Mouse (Mus musculus) lung, embryonic 16.5 days (tissue): Measurements from ENCODE around the gene Drc1. TPM values are rescaled to one million over a fixed set of nuclear protein-coding genes. Genes with fewer than 3 reads are reported as not detected.

ENCODE experiments used
- ATAC-seq: fragments of 200-750 bp; cut with Nextera tagmentation; 2 replicates; pipeline ENCODE4 v1.8.0; 2017; ENCODE audit warnings: low read depth, mild to moderate bottlenecking, moderate library complexity
- H3K27ac ChIP-seq: fragments of 300-500 bp; sonication (generic); 2 replicates; pipeline ENCODE4 v1.5.1; 2014; ENCODE audit warnings: mild to moderate bottlenecking, control low read depth, low read length
- H3K27me3 ChIP-seq: fragments of 300-500 bp; sonication (generic); 2 replicates; pipeline ENCODE4 v1.6.1; 2014; ENCODE audit warnings: low read depth, low read length, mixed read lengths; ENCODE audit not compliant: control insufficient read depth, insufficient read depth
- H3K36me3 ChIP-seq: fragments of 300-500 bp; sonication (generic); 2 replicates; pipeline ENCODE4 v1.6.1; 2014; ENCODE audit warnings: low read length; ENCODE audit not compliant: control insufficient read depth, insufficient read depth
- H3K4me1 ChIP-seq: fragments of 300-500 bp; sonication (generic); replicated peaks from 2 replicates; pipeline ENCODE4 v1.6.1; 2014; ENCODE audit warnings: low read length, mixed read lengths; ENCODE audit not compliant: control insufficient read depth, insufficient read depth
- H3K4me2 ChIP-seq: fragments of 300-500 bp; sonication (generic); 2 replicates; pipeline ENCODE4 v1.6.1; 2014; ENCODE audit warnings: low read depth, low read length, control low read depth
- H3K4me3 ChIP-seq: fragments of 300-500 bp; sonication (generic); 2 replicates; pipeline ENCODE4 v1.5.1; 2014; ENCODE audit warnings: mild to moderate bottlenecking, low read length, control low read depth
- H3K9ac ChIP-seq: fragments of 300-500 bp; sonication (generic); 2 replicates; pipeline ENCODE4 v1.6.1; 2014; ENCODE audit warnings: low read length, control low read depth
- H3K9me3 ChIP-seq: fragments of 300-500 bp; sonication (generic); 2 replicates; pipeline ENCODE4 v1.6.1; 2016; ENCODE audit warnings: low read length; ENCODE audit not compliant: control insufficient read depth
- WGBS: fragments of 180-500 bp; shearing (Covaris S2); extraction: QIAGEN DNeasy Blood & Tissue Kit; methylation state at CpG from one replicate; pipeline ENCODE4 v1.1.7; 2014; 5-methylcytosine and 5-hydroxymethylcytosine counted together
- polyA plus RNA-seq: library from polyadenylated mRNA; unstranded; fragments of >200 nt; fragmentation: Nextera tagmentation; extraction: Ambion mirVana; gene quantifications from 2 replicates; pipeline ENCODE4 v1.2.1, GENCODE M21; 2015

The Drc1 gene
- polyA plus RNA-seq, result 4.8 and 5.8 TPM in 2 replicates

GRCm38 (mm10) chr5:30281291-30281732, at the start of gene Drc1:
TSS of gene Drc1 (plus strand) at chr5:30281388.
- Histone ChIP-seq H3K27me3 (no peaks in the 10 kb centered on the region; the same call in 1 of the 2 replicates), H3K36me3 (no peaks in the 10 kb centered on the region), H3K4me1 (peaks cover 7% of the 10 kb centered on the region; the same call in 1 of the 2 replicates), H3K27ac (no peak within 1 kb of the TSS), H3K9me3 (peaks cover 8% of the 10 kb centered on the region), H3K4me3 (peak within 1 kb of the TSS; percentile 40), H3K4me2 (peak within 1 kb of the TSS; percentile 60), H3K9ac (peak within 1 kb of the TSS; percentile 31)
- ATAC-seq, result peak; percentile 45; the same call in 1 of the 2 replicates
- WGBS, result 2% methylated on average over 26 of the region's 26 CpGs

GRCm38 (mm10) chr5:30231891-30232270, 49.3 kb upstream of the Drc1 start:
- peak overlapping the region; percentile 85 for H3K4me3 ChIP-seq
- peak overlapping the region; percentile 10; the same call in 1 of the 2 replicates for H3K27ac ChIP-seq
- ATAC-seq, result no peak
- H3K36me3 ChIP-seq, result no peaks in the 10 kb centered on the region
- H3K9ac ChIP-seq, result peak overlapping the region; percentile 70
- H3K4me2 ChIP-seq, result peak overlapping the region; percentile 89
- 36% methylated on average over 16 of the region's 16 CpGs for WGBS
- H3K27me3 ChIP-seq, result no peaks in the 10 kb centered on the region
- no peaks in the 10 kb centered on the region for H3K9me3 ChIP-seq
- peaks cover 21% of the 10 kb centered on the region for H3K4me1 ChIP-seq

GRCm38 (mm10) chr5:30232271-30232971, 48.8 kb upstream of the Drc1 start, which contains the start of gene Selenoi:
TSS of gene Selenoi (plus strand) at chr5:30232581.
- peak; percentile 100 for ATAC-seq
- peak within 1 kb of the TSS; percentile 89 for H3K4me2 ChIP-seq
- no peaks in the 10 kb centered on the region for H3K36me3 ChIP-seq
- H3K27me3 ChIP-seq, result no peaks in the 10 kb centered on the region
- peak within 1 kb of the TSS; percentile 86 for H3K9ac ChIP-seq
- peaks cover 21% of the 10 kb centered on the region for H3K4me1 ChIP-seq
- H3K9me3 ChIP-seq, result no peaks in the 10 kb centered on the region
- H3K4me3 ChIP-seq, result peak within 1 kb of the TSS; percentile 85
- 5% methylated on average over 70 of the region's 71 CpGs for WGBS
- H3K27ac ChIP-seq, result peak within 1 kb of the TSS; percentile 73

GRCm38 (mm10) chr5:30233042-30233441, 48.1 kb upstream of the Drc1 start:
- 4% methylated on average over 15 of the region's 15 CpGs for WGBS
- ATAC-seq, result 0 out of 2 replicates have a peak, but pooled peaks have one; percentile 2
- H3K4me2 ChIP-seq, result peak overlapping the region; percentile 89
- peak overlapping the region; percentile 73 for H3K27ac ChIP-seq
- H3K4me1 ChIP-seq, result peaks cover 21% of the 10 kb centered on the region
- no peaks in the 10 kb centered on the region for H3K36me3 ChIP-seq
- no peaks in the 10 kb centered on the region for H3K27me3 ChIP-seq
- H3K9ac ChIP-seq, result peak overlapping the region; percentile 86
- H3K9me3 ChIP-seq, result no peaks in the 10 kb centered on the region
- H3K4me3 ChIP-seq, result peak overlapping the region; percentile 85

- Histone ChIP-seq H3K4me3 (peak overlapping the region; percentile 85; the same call in 1 of the 2 replicates), H3K27me3 (no peaks in the 10 kb centered on the region), H3K27ac (no peak overlapping the region), H3K36me3 (no peaks in the 10 kb centered on the region), H3K4me2 (peak overlapping the region; percentile 89), H3K9ac (peak overlapping the region; percentile 36), H3K9me3 (no peaks in the 10 kb centered on the region), H3K4me1 (peaks cover 21% of the 10 kb centered on the region)
- no peak for ATAC-seq
- WGBS, result 21% methylated on average over 8 of the region's 8 CpGs
Measured at GRCm38 (mm10) chr5:30233979-30234378, 47.2 kb upstream of the Drc1 start.

- H3K9me3 ChIP-seq, result no peaks in the 10 kb centered on the region
- H3K4me1 ChIP-seq, result peaks cover 21% of the 10 kb centered on the region
- H3K36me3 ChIP-seq, result no peaks in the 10 kb centered on the region
- no peak overlapping the region for H3K4me2 ChIP-seq
- WGBS, result 77% methylated on average over 2 of the region's 2 CpGs
- H3K4me3 ChIP-seq, result no peak overlapping the region
- no peak for ATAC-seq
- no peaks in the 10 kb centered on the region for H3K27me3 ChIP-seq
- H3K9ac ChIP-seq, result no peak overlapping the region
- no peak overlapping the region for H3K27ac ChIP-seq
Measured at GRCm38 (mm10) chr5:30235641-30236126, 45.5 kb upstream of the Drc1 start.

GRCm38 (mm10) chr5:30238533-30238932, 42.7 kb upstream of the Drc1 start:
- H3K4me2 ChIP-seq, result no peak overlapping the region
- no peak overlapping the region for H3K27ac ChIP-seq
- H3K27me3 ChIP-seq, result no peaks in the 10 kb centered on the region
- no peaks in the 10 kb centered on the region for H3K36me3 ChIP-seq
- H3K4me3 ChIP-seq, result no peak overlapping the region
- no peak overlapping the region for H3K9ac ChIP-seq
- no peak for ATAC-seq
- H3K4me1 ChIP-seq, result peaks cover 19% of the 10 kb centered on the region
- H3K9me3 ChIP-seq, result no peaks in the 10 kb centered on the region
- 87% methylated on average over 5 of the region's 5 CpGs for WGBS

- H3K9ac ChIP-seq, result no peak overlapping the region
- H3K4me3 ChIP-seq, result no peak overlapping the region
- WGBS, result 72% methylated on average over 7 of the region's 7 CpGs
- ATAC-seq, result no peak
- no peaks in the 10 kb centered on the region for H3K9me3 ChIP-seq
- H3K4me1 ChIP-seq, result peaks cover 18% of the 10 kb centered on the region
- H3K27ac ChIP-seq, result no peak overlapping the region
- no peak overlapping the region for H3K4me2 ChIP-seq
- H3K27me3 ChIP-seq, result no peaks in the 10 kb centered on the region
- H3K36me3 ChIP-seq, result no peaks in the 10 kb centered on the region
Measured at GRCm38 (mm10) chr5:30240552-30240951, 40.6 kb upstream of the Drc1 start.

- Histone ChIP-seq H3K4me2 (no peak overlapping the region), H3K27ac (no peak overlapping the region), H3K9me3 (no peaks in the 10 kb centered on the region), H3K27me3 (no peaks in the 10 kb centered on the region), H3K9ac (no peak overlapping the region), H3K4me1 (peaks cover 25% of the 10 kb centered on the region), H3K4me3 (no peak overlapping the region), H3K36me3 (peaks cover under 1% of the 10 kb centered on the region; the same call in 1 of the 2 replicates)
- WGBS, result 18% methylated on average over 1 of the region's 1 CpGs
- no peak for ATAC-seq
Measured at GRCm38 (mm10) chr5:30242410-30242809, 38.8 kb upstream of the Drc1 start.
